Mouse (Mus musculus): ENCODE measurements around the gene Rgs7.

Rgs7 gene

GRCm38 (mm10) chr1:175491861-175492682 lies at the start of gene Rgs7:
Gene Rgs7 (minus strand): TSS chr1:175492500.
- POLR2A ChIA-PET = interaction anchor here in 2 of 4 experiments (0.6 to 0.7 kb wide), 6 partner anchors 12 to 1016 kb away, joined by 3 to 8 read pairs (median 4); no protein-coding TSS in a partner anchor

GRCm38 (mm10) chr1:175540700-175541099 lies 48.4 kb upstream of the Rgs7 start:
- ChIA-PET POLR2A (no interaction called here), CTCF (no interaction called here)

More at GRCm38 (mm10) chr1:175491861-175492682, at the start of gene Rgs7:
- CTCF ChIA-PET = interaction anchor here in 2 of 4 experiments (0.6 to 0.7 kb wide), 3 partner anchors 32 to 451 kb away, joined by 3 to 8 read pairs (median 4); no protein-coding TSS in a partner anchor

- ChIA-PET POLR2A (no interaction called here), CTCF (no interaction called here)
Observed at GRCm38 (mm10) chr1:175537321-175537720, 45.0 kb upstream of the Rgs7 start.

- POLR2A ChIA-PET = no interaction called here
- CTCF ChIA-PET = no interaction called here
Observed at GRCm38 (mm10) chr1:175529858-175530257, 37.6 kb upstream of the Rgs7 start.

- ChIA-PET POLR2A (no interaction called here), CTCF (no interaction called here)
Observed at GRCm38 (mm10) chr1:175524626-175525294, 32.5 kb upstream of the Rgs7 start.

- POLR2A ChIA-PET = no interaction called here
- CTCF ChIA-PET = no interaction called here
Observed at GRCm38 (mm10) chr1:175523572-175523971, 31.3 kb upstream of the Rgs7 start.

- ChIA-PET CTCF (no interaction called here), POLR2A (no interaction called here)
Observed at GRCm38 (mm10) chr1:175514543-175514942, 22.2 kb upstream of the Rgs7 start.

- ChIA-PET POLR2A (interaction anchor here in 1 of 4 experiments (0.5 kb wide), 1 partner anchor 140 kb away, joined by 3 read pairs; no protein-coding TSS in a partner anchor), CTCF (no interaction called here)
Observed at GRCm38 (mm10) chr1:175512173-175512572, 19.9 kb upstream of the Rgs7 start.

GRCm38 (mm10) chr1:175509989-175510388 lies 17.7 kb upstream of the Rgs7 start:
- CTCF ChIA-PET = no interaction called here

GRCm38 (mm10) chr1:175492683-175493043 lies 363 bp upstream of the Rgs7 start:
- POLR2A ChIA-PET = interaction anchor here in 2 of 4 experiments (0.6 to 0.7 kb wide), 4 partner anchors 127 to 1016 kb away, joined by 3 to 4 read pairs (median 3); no protein-coding TSS in a partner anchor
- CTCF ChIA-PET = interaction anchor here in 1 of 4 experiments (0.6 to 0.7 kb wide), 2 partner anchors 33 to 431 kb away, joined by 3 to 4 read pairs; no protein-coding TSS in a partner anchor

More at GRCm38 (mm10) chr1:175509989-175510388, 17.7 kb upstream of the Rgs7 start:
- POLR2A ChIA-PET = no interaction called here

- ChIA-PET POLR2A (interaction anchor here in 2 of 4 experiments (0.5 to 0.7 kb wide), 4 partner anchors 11 to 369 kb away, joined by 3 to 8 read pairs (median 6); no protein-coding TSS in a partner anchor), CTCF (interaction anchor here in 1 of 4 experiments (0.7 kb wide), 1 partner anchor 450 kb away, joined by 8 read pairs; no protein-coding TSS in a partner anchor)
Observed at GRCm38 (mm10) chr1:175491511-175491860, 814 bp downstream of the Rgs7 start.

- ChIA-PET CTCF (no interaction called here), POLR2A (no interaction called here)
Observed at GRCm38 (mm10) chr1:175485109-175485508, 7.2 kb downstream of the Rgs7 start.

GRCm38 (mm10) chr1:175473060-175473459 lies 19.2 kb downstream of the Rgs7 start:
- ChIA-PET POLR2A (interaction anchor here in 1 of 4 experiments (0.6 kb wide), 2 partner anchors 18 to 276 kb away, joined by 3 read pairs; no protein-coding TSS in a partner anchor), CTCF (no interaction called here)

- ChIA-PET CTCF (interaction anchor here in 1 of 4 experiments (0.6 kb wide), 1 partner anchor 119 kb away, joined by 3 read pairs; no protein-coding TSS in a partner anchor), POLR2A (interaction anchor here in 1 of 4 experiments (0.8 kb wide), 1 partner anchor 156 kb away, joined by 3 read pairs; no protein-coding TSS in a partner anchor)
Observed at GRCm38 (mm10) chr1:175469087-175469788, 23.1 kb downstream of the Rgs7 start.

- CTCF ChIA-PET = interaction anchor here in 2 of 4 experiments (0.5 to 0.8 kb wide), 2 partner anchors 460 to 1194 kb away, joined by 3 to 15 read pairs; no protein-coding TSS in a partner anchor
- POLR2A ChIA-PET = interaction anchor here in 1 of 4 experiments (0.6 kb wide), 1 partner anchor 406 kb away, joined by 4 read pairs; no protein-coding TSS in a partner anchor
Observed at GRCm38 (mm10) chr1:175464566-175464965, 27.7 kb downstream of the Rgs7 start.

GRCm38 (mm10) chr1:175462351-175462750 lies 29.9 kb downstream of the Rgs7 start:
- ChIA-PET POLR2A (interaction anchor here in 1 of 4 experiments (0.7 kb wide), 1 partner anchor 1065 kb away, joined by 3 read pairs; no protein-coding TSS in a partner anchor), CTCF (no interaction called here)

GRCm38 (mm10) chr1:175454041-175454636 lies 38.2 kb downstream of the Rgs7 start:
- CTCF ChIA-PET = no interaction called here
- POLR2A ChIA-PET = no interaction called here

- ChIA-PET CTCF (no interaction called here), POLR2A (no interaction called here)
Observed at GRCm38 (mm10) chr1:175448017-175448416, 44.3 kb downstream of the Rgs7 start.

- ChIA-PET POLR2A (no interaction called here), CTCF (no interaction called here)
Observed at GRCm38 (mm10) chr1:175442939-175443338, 49.4 kb downstream of the Rgs7 start.

Measured in embryonic stem cell, embryonic (primary cell).